Mouse (Mus musculus) forebrain, embryonic 16.5 days (tissue): ENCODE results near the gene Rbm4b. TPM values are rescaled to one million over a fixed set of nuclear protein-coding genes. Genes with fewer than 3 reads are reported as not detected.

Experiments
- ATAC-seq: fragments of 200-750 bp; cut with Nextera tagmentation; 2 replicates; pipeline ENCODE4 v1.8.0; 2017; ENCODE audit warnings: mild to moderate bottlenecking, moderate library complexity
- H3K27ac ChIP-seq: fragments of 300-500 bp; sonication (generic); 2 replicates; pipeline ENCODE4 v1.5.1; 2014; ENCODE audit warnings: low read length, control low read depth
- H3K27me3 ChIP-seq: fragments of 300-500 bp; sonication (generic); replicated peaks from 2 replicates; pipeline ENCODE4 v1.6.1; 2014; ENCODE audit warnings: low read length; ENCODE audit not compliant: control insufficient read depth, insufficient read depth
- H3K36me3 ChIP-seq: fragments of 300-500 bp; sonication (generic); 2 replicates; pipeline ENCODE4 v1.6.1; 2014; ENCODE audit not compliant: control insufficient read depth, insufficient read depth
- H3K4me1 ChIP-seq: fragments of 300-500 bp; sonication (generic); replicated peaks from 2 replicates; pipeline ENCODE4 v1.6.1; 2014; ENCODE audit warnings: low read length; ENCODE audit not compliant: control insufficient read depth, insufficient read depth
- H3K4me2 ChIP-seq: fragments of 300-500 bp; sonication (generic); 2 replicates; pipeline ENCODE4 v1.6.1; 2014; ENCODE audit warnings: mild to moderate bottlenecking, low read length, control low read depth
- H3K4me3 ChIP-seq: fragments of 300-500 bp; sonication (generic); replicated peaks from 2 replicates; pipeline ENCODE4 v1.5.1; 2014; ENCODE audit warnings: mild to moderate bottlenecking, low read length, control low read depth
- H3K9ac ChIP-seq: fragments of 300-500 bp; sonication (generic); replicated peaks from 2 replicates; pipeline ENCODE4 v1.6.1; 2014; ENCODE audit warnings: low read depth, low read length, control low read depth
- H3K9me3 ChIP-seq: fragments of 300-500 bp; sonication (generic); 2 replicates; pipeline ENCODE4 v1.6.1; 2016; ENCODE audit warnings: low read length; ENCODE audit not compliant: control insufficient read depth
- WGBS: fragments of 180-500 bp; shearing (Covaris S2); extraction: QIAGEN DNeasy Blood & Tissue Kit; methylation state at CpG from one replicate; pipeline ENCODE4 v1.1.7; 2014; 5-methylcytosine and 5-hydroxymethylcytosine counted together
- polyA plus RNA-seq: library from polyadenylated mRNA; unstranded; fragments of >200 nt; fragmentation: Nextera tagmentation; extraction: Ambion mirVana; gene quantifications from 2 replicates; pipeline ENCODE4 v1.2.1, GENCODE M21; 2015

Rbm4b gene
- polyA plus RNA-seq, 1 experiment from 2014 or later = 189 TPM

- Histone ChIP-seq H3K4me2 (no peak overlapping the region), H3K4me1 (peaks cover 23% of the 10 kb centered on the region), H3K36me3 (peaks cover 2% of the 10 kb centered on the region; the same call in 1 of the 2 replicates), H3K27me3 (no peaks in the 10 kb centered on the region), H3K9ac (no peak overlapping the region), H3K27ac (no peak overlapping the region), H3K9me3 (no peaks in the 10 kb centered on the region), H3K4me3 (no peak overlapping the region)
- ATAC-seq = no peak
- WGBS = 97% methylated on average over 2 of the region's 2 CpGs
Measured at GRCm38 (mm10) chr19:4717281-4717680, 39.0 kb upstream of the Rbm4b start.

GRCm38 (mm10) chr19:4718716-4719115, 37.6 kb upstream of the Rbm4b start:
- Histone ChIP-seq H3K27me3 (no peaks in the 10 kb centered on the region), H3K9ac (no peak overlapping the region), H3K4me2 (no peak overlapping the region), H3K4me1 (peaks cover 11% of the 10 kb centered on the region), H3K36me3 (peaks cover 2% of the 10 kb centered on the region; the same call in 1 of the 2 replicates), H3K4me3 (no peak overlapping the region), H3K9me3 (no peaks in the 10 kb centered on the region), H3K27ac (no peak overlapping the region)
- ATAC-seq = no peak
- 36% methylated on average over 12 of the region's 12 CpGs for WGBS

GRCm38 (mm10) chr19:4719351-4719764, 36.9 kb upstream of the Rbm4b start:
- no peak for ATAC-seq
- Histone ChIP-seq H3K4me1 (peaks cover 6% of the 10 kb centered on the region), H3K36me3 (peaks cover 2% of the 10 kb centered on the region; the same call in 1 of the 2 replicates), H3K27ac (no peak overlapping the region), H3K4me2 (no peak overlapping the region), H3K4me3 (no peak overlapping the region), H3K9ac (no peak overlapping the region), H3K9me3 (no peaks in the 10 kb centered on the region), H3K27me3 (no peaks in the 10 kb centered on the region)
- 20% methylated on average over 5 of the region's 5 CpGs for WGBS

GRCm38 (mm10) chr19:4720112-4720511, 36.2 kb upstream of the Rbm4b start:
- H3K36me3 ChIP-seq = peaks cover 2% of the 10 kb centered on the region; the same call in 1 of the 2 replicates
- H3K9me3 ChIP-seq = no peaks in the 10 kb centered on the region
- no peaks in the 10 kb centered on the region for H3K27me3 ChIP-seq
- WGBS = 84% methylated on average over 15 of the region's 15 CpGs
- no peak overlapping the region for H3K27ac ChIP-seq
- no peak for ATAC-seq
- H3K9ac ChIP-seq = no peak overlapping the region
- H3K4me3 ChIP-seq = no peak overlapping the region
- H3K4me1 ChIP-seq = no peaks in the 10 kb centered on the region
- H3K4me2 ChIP-seq = no peak overlapping the region

- 20% methylated on average over 11 of the region's 11 CpGs for WGBS
- Histone ChIP-seq H3K4me1 (no peaks in the 10 kb centered on the region), H3K36me3 (peaks cover 2% of the 10 kb centered on the region; the same call in 1 of the 2 replicates), H3K4me2 (no peak overlapping the region), H3K4me3 (no peak overlapping the region), H3K27me3 (no peaks in the 10 kb centered on the region), H3K9ac (no peak overlapping the region), H3K27ac (no peak overlapping the region), H3K9me3 (no peaks in the 10 kb centered on the region)
- no peak for ATAC-seq
Measured at GRCm38 (mm10) chr19:4720671-4721244, 35.5 kb upstream of the Rbm4b start.

- H3K36me3 ChIP-seq = peaks cover 47% of the 10 kb centered on the region
- no peak overlapping the region for H3K27ac ChIP-seq
- H3K4me1 ChIP-seq = no peaks in the 10 kb centered on the region
- no peaks in the 10 kb centered on the region for H3K27me3 ChIP-seq
- no peak overlapping the region for H3K4me2 ChIP-seq
- H3K9me3 ChIP-seq = no peaks in the 10 kb centered on the region
- no peak overlapping the region for H3K9ac ChIP-seq
- 94% methylated on average over 9 of the region's 9 CpGs for WGBS
- no peak overlapping the region for H3K4me3 ChIP-seq
- ATAC-seq = no peak
Measured at GRCm38 (mm10) chr19:4729186-4729585, 27.1 kb upstream of the Rbm4b start.

- H3K36me3 ChIP-seq = peaks cover 47% of the 10 kb centered on the region
- H3K9ac ChIP-seq = no peak overlapping the region
- no peaks in the 10 kb centered on the region for H3K9me3 ChIP-seq
- no peaks in the 10 kb centered on the region for H3K4me1 ChIP-seq
- 83% methylated on average over 3 of the region's 3 CpGs for WGBS
- no peak for ATAC-seq
- no peak overlapping the region for H3K4me3 ChIP-seq
- no peak overlapping the region for H3K4me2 ChIP-seq
- H3K27me3 ChIP-seq = no peaks in the 10 kb centered on the region
- H3K27ac ChIP-seq = no peak overlapping the region
Measured at GRCm38 (mm10) chr19:4733052-4733451, 23.2 kb upstream of the Rbm4b start.

GRCm38 (mm10) chr19:4737866-4738265, 18.4 kb upstream of the Rbm4b start:
- H3K4me1 ChIP-seq = no peaks in the 10 kb centered on the region
- no peaks in the 10 kb centered on the region for H3K9me3 ChIP-seq
- H3K9ac ChIP-seq = no peak overlapping the region
- WGBS = 91% methylated on average over 13 of the region's 13 CpGs
- H3K27ac ChIP-seq = no peak overlapping the region
- ATAC-seq = no peak
- H3K27me3 ChIP-seq = no peaks in the 10 kb centered on the region
- no peak overlapping the region for H3K4me2 ChIP-seq
- no peak overlapping the region for H3K4me3 ChIP-seq
- peaks cover 48% of the 10 kb centered on the region for H3K36me3 ChIP-seq

- no peak for ATAC-seq
- Histone ChIP-seq H3K36me3 (peaks cover 39% of the 10 kb centered on the region), H3K9me3 (no peaks in the 10 kb centered on the region), H3K9ac (no peak overlapping the region), H3K4me2 (no peak overlapping the region), H3K27ac (no peak overlapping the region), H3K4me1 (no peaks in the 10 kb centered on the region), H3K27me3 (no peaks in the 10 kb centered on the region), H3K4me3 (no peak overlapping the region)
- 93% methylated on average over 11 of the region's 11 CpGs for WGBS
Measured at GRCm38 (mm10) chr19:4739053-4739452, 17.2 kb upstream of the Rbm4b start.

- no peak overlapping the region for H3K4me3 ChIP-seq
- no peak for ATAC-seq
- H3K9me3 ChIP-seq = no peaks in the 10 kb centered on the region
- 93% methylated on average over 5 of the region's 5 CpGs for WGBS
- H3K9ac ChIP-seq = no peak overlapping the region
- no peaks in the 10 kb centered on the region for H3K4me1 ChIP-seq
- H3K36me3 ChIP-seq = peaks cover 41% of the 10 kb centered on the region
- no peak overlapping the region for H3K27ac ChIP-seq
- no peaks in the 10 kb centered on the region for H3K27me3 ChIP-seq
- no peak overlapping the region for H3K4me2 ChIP-seq
Measured at GRCm38 (mm10) chr19:4739762-4740161, 16.5 kb upstream of the Rbm4b start.
